Mouse (Mus musculus) left cerebral cortex, adult 11 months (tissue): ENCODE results near the gene Ccdc142.

ENCODE experiments used
- DNase-seq: peaks from one replicate; pipeline ENCODE4 v3.0.0; 2022; ENCODE audit warnings: low spot score

The Ccdc142 gene

GRCm38 (mm10) chr6:83141636-83142035 is 40.2 kb downstream of the Ccdc142 start:
- DNase-seq = no peak

- DNase-seq = no peak
Observed at GRCm38 (mm10) chr6:83142211-83142731, 40.9 kb downstream of the Ccdc142 start.

- DNase-seq = no peak
Observed at GRCm38 (mm10) chr6:83142886-83143285, 41.5 kb downstream of the Ccdc142 start.

GRCm38 (mm10) chr6:83145209-83145608 is 43.8 kb downstream of the Ccdc142 start:
- DNase-seq = no peak

- no peak for DNase-seq
Observed at GRCm38 (mm10) chr6:83145805-83146204, 44.4 kb downstream of the Ccdc142 start.

GRCm38 (mm10) chr6:83147280-83147679 is 45.9 kb downstream of the Ccdc142 start:
- no peak for DNase-seq

- DNase-seq = no peak
Observed at GRCm38 (mm10) chr6:83151721-83152120, 50.3 kb downstream of the Ccdc142 start.

GRCm38 (mm10) chr6:83153038-83153437 is 51.6 kb downstream of the Ccdc142 start:
- no peak for DNase-seq

- DNase-seq = no peak
Observed at GRCm38 (mm10) chr6:83153485-83153884, 52.1 kb downstream of the Ccdc142 start.

- DNase-seq = no peak
Observed at GRCm38 (mm10) chr6:83155552-83156238, 54.3 kb downstream of the Ccdc142 start.

- no peak for DNase-seq
Observed at GRCm38 (mm10) chr6:83156259-83156684, 54.9 kb downstream of the Ccdc142 start, which contains the start of the genes Wdr54 and 1700003E16Rik. Gene Wdr54 (minus strand): TSS chr6:83156397. Gene 1700003E16Rik (plus strand): TSS chr6:83156404.
